Mouse (Mus musculus) heart, adult 2 months (tissue): ENCODE results near the gene Trmt1.

ENCODE experiments used
- CTCF ChIP-seq: fragments of 200-600 bp; IDR thresholded peaks from 2 replicates; pipeline ENCODE4 v1.8.1; 2022; ENCODE audit warnings: antibody characterized with exemption, mild to moderate bottlenecking, moderate library complexity
- POLR2A ChIP-seq: fragments of 200-500 bp; IDR thresholded peaks from 2 replicates; pipeline ENCODE4 v1.6.1; 2011; ENCODE audit warnings: mild to moderate bottlenecking, low read depth, low read length, control low read depth; ENCODE audit not compliant: insufficient read depth

GRCm38 (mm10) chr8:84700526-84700925 is 14.4 kb downstream of the Trmt1 start:
- TF ChIP-seq CTCF: no peak
- no peak for TF ChIP-seq POLR2A
